ENCODE assay signal across 28 mouse cellular contexts in the genomic region with DNA sequence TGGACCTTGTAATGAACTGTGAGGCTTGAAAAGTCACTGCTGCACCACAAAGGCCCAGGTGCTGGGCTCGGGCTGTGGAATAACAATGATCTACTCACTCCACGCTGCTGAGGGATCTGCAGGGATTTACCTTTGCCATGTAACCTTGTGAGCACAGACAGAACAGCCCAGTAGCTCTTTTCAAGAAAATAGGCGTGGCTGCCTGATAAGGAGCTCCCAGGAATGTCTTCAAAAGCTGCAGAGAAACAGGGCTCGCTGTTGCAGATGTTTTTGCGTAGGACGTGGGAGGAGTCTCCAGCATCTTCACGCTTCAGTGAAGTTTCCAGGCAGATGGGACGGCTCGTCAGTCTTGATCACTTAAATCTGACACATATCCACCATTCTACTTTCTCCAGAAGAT.
DNase-seq lines count a peak whose midpoint lies in the region; ATAC-seq lines count a peak whose summit lies in the region.
"Had no signal": no experiment of that assay in that cellular context is flagged by ENCODE, and none has a peak within 500 bp of the region (broad histone marks: within the 10 kb centered on the region; RNA-seq: fewer than 3 reads in every experiment).

No protein-coding gene starts in this region.

- no peak overlapping the region for H3K4me2 ChIP-seq in forebrain, embryonic 12.5 days
- H3K4me2 ChIP-seq: embryonic facial prominence, embryonic 13.5 days; forebrain, embryonic 13.5 days; heart, embryonic 12.5 days; heart, embryonic 15.5 days; hindbrain, embryonic 14.5 days had no signal

- no peak overlapping the region for H3K9ac ChIP-seq in forebrain, embryonic 12.5 days
- H3K9ac ChIP-seq: embryonic facial prominence, embryonic 13.5 days; forebrain, embryonic 13.5 days; heart, embryonic 12.5 days; heart, embryonic 15.5 days; hindbrain, embryonic 14.5 days had no signal

- H3K36me3 ChIP-seq in forebrain, embryonic 12.5 days (replicated peaks), result peaks cover 68% of the 10 kb centered on the region

- no peaks in the 10 kb centered on the region for H3K27me3 ChIP-seq in forebrain, embryonic 12.5 days
- H3K27me3 ChIP-seq: embryonic facial prominence, embryonic 13.5 days; forebrain, embryonic 13.5 days; heart, embryonic 12.5 days; heart, embryonic 15.5 days had no signal

- no peaks in the 10 kb centered on the region for H3K9me3 ChIP-seq in forebrain, embryonic 12.5 days
- H3K9me3 ChIP-seq: embryonic facial prominence, embryonic 13.5 days; forebrain, embryonic 13.5 days; heart, embryonic 15.5 days had no signal

- 88% methylated on average over 9 of the region's 9 CpGs for WGBS in forebrain, embryonic 12.5 days

- DNase-seq in ES-CJ7 (ENCODE audit: low read depth, low spot score), result peak; percentile 53
- peak; percentile 97 for DNase-seq in R1 (ENCODE audit: low read depth, low spot score)
- peak; percentile 53 for DNase-seq in c-Kit-positive CD71-positive TER-119-positive erythroid progenitor cells, embryonic 14.5 days (ENCODE audit: low spot score)
- DNase-seq in urinary bladder, postnatal 14 days (ENCODE audit: low spot score), result no peak
- DNase-seq in lung, postnatal 25 days (ENCODE audit: low spot score), result no peak
- DNase-seq: adrenal gland, postnatal 10 days; adrenal gland, postnatal 36 days; cerebellum, adult 11-12 months; cerebellum, adult 8-10 months; cerebellum, postnatal 10 days; cerebellum, postnatal 36 days; embryo, embryonic 11 days; gastrocnemius, postnatal 10 days; gastrocnemius, postnatal 36 days; heart, postnatal 10 days; heart, postnatal 36 days had no signal

- ATAC-seq in forebrain, embryonic 12.5 days (ENCODE audit: low FRiP score), result no peak
- ATAC-seq: CD4-positive, CD25-positive, alpha-beta regulatory T cell, adult 4 months; hindbrain, postnatal 0 days; inflammation-experienced regulatory T-cells, adult 6 months had no signal

- no peaks in the 10 kb centered on the region for H3K4me1 ChIP-seq in forebrain, embryonic 12.5 days
- H3K4me1 ChIP-seq: embryonic facial prominence, embryonic 10.5 days; embryonic facial prominence, embryonic 13.5 days; forebrain, embryonic 13.5 days; heart, embryonic 15.5 days; hindbrain, embryonic 10.5 days had no signal

- H3K4me3 ChIP-seq in forebrain, embryonic 12.5 days (replicated peaks), result no peak overlapping the region
- H3K4me3 ChIP-seq: embryonic facial prominence, embryonic 10.5 days; embryonic facial prominence, embryonic 13.5 days; erythroblast, embryonic 14.5 days; forebrain, embryonic 13.5 days; heart, embryonic 12.5 days; heart, embryonic 15.5 days; hindbrain, embryonic 10.5 days had no signal

- no peak overlapping the region for H3K27ac ChIP-seq in forebrain, embryonic 12.5 days
- H3K27ac ChIP-seq: embryonic facial prominence, embryonic 10.5 days; embryonic facial prominence, embryonic 13.5 days; forebrain, embryonic 13.5 days; heart, embryonic 15.5 days; hindbrain, embryonic 10.5 days; hindbrain, embryonic 14.5 days; hindbrain, postnatal 0 days had no signal

Comparison
In these comparisons a context has a peak if more than half of its experiments do, and no peak if none do; other contexts are left out.
1. DNase-seq: peak in ES-CJ7 (single experiment), R1 (single experiment) and c-Kit-positive CD71-positive TER-119-positive erythroid progenitor cells, embryonic 14.5 days (single experiment); none in urinary bladder, postnatal 14 days (single experiment) and lung, postnatal 25 days (single experiment).